Mouse (Mus musculus): ENCODE data around the gene Ecel1. TPM values are rescaled to one million over a fixed set of nuclear protein-coding genes. Genes with fewer than 3 reads are reported as not detected.

Gene Ecel1
- polyA plus RNA-seq, 1 experiment from 2014 or later: 20.2 TPM

DNA sequence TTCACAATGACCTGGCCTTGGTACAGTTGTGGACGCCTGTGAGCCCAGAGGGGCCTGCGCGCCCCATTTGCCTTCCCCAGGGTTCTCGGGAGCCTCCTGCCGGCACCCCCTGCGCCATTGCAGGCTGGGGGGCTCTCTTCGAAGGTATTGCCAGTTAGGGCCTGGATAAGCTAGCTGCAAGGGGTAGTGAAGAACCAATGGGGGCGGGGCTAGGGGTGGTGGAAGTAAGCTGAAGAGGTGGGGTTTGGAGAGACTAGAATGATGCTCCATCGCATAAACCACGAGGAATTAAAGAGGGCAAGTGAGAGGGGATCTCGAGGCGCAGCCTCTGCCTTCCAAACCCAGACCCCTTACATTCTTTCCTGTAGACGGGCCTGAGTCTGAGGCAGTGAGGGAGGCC is 29.2 kb upstream of the Ecel1 start:
- H3K4me3 ChIP-seq: 0 out of 2 replicates have a peak overlapping the region, but pooled peaks have one; percentile 49
- no peaks in the 10 kb centered on the region for H3K9me3 ChIP-seq (replicated peaks)
- peaks cover 69% of the 10 kb centered on the region for H3K27me3 ChIP-seq
- H3K4me2 ChIP-seq: no peak overlapping the region
- H3K9ac ChIP-seq: no peak overlapping the region
- no peak overlapping the region for H3K27ac ChIP-seq
- WGBS: 16% methylated on average over 13 of the region's 13 CpGs
- no peak for ATAC-seq
- no peaks in the 10 kb centered on the region for H3K36me3 ChIP-seq (ENCODE audit: poor library complexity, severe bottlenecking)
- peaks cover 27% of the 10 kb centered on the region for H3K4me1 ChIP-seq

DNA sequence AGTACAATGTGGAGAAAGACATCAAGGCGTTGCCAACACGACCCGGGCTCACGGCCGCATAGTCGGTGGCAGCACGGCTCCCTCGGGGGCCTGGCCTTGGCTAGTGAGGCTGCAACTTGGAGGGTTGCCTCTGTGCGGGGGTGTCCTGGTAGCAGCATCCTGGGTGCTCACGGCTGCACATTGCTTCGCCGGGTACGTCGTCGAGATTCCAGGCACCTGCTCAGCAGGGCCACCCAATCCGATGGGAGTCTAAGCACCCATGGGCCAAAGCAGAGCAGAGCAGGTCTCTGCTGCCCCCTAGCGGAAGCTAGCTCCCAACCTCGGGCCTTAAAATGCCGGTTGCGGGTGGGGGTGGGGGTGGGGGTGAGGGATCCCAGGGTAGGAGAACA is 28.4 kb upstream of the Ecel1 start:
- peak; percentile 57 for ATAC-seq
- Histone ChIP-seq H3K9ac (no peak overlapping the region), H3K36me3 (ENCODE audit: poor library complexity, severe bottlenecking) (no peaks in the 10 kb centered on the region), H3K27ac (no peak overlapping the region), H3K4me2 (peak overlapping the region; percentile 43), H3K27me3 (peaks cover 69% of the 10 kb centered on the region), H3K4me3 (no peak overlapping the region), H3K4me1 (peaks cover 27% of the 10 kb centered on the region), H3K9me3 (replicated peaks) (no peaks in the 10 kb centered on the region)
- 11% methylated on average over 20 of the region's 20 CpGs for WGBS

DNA sequence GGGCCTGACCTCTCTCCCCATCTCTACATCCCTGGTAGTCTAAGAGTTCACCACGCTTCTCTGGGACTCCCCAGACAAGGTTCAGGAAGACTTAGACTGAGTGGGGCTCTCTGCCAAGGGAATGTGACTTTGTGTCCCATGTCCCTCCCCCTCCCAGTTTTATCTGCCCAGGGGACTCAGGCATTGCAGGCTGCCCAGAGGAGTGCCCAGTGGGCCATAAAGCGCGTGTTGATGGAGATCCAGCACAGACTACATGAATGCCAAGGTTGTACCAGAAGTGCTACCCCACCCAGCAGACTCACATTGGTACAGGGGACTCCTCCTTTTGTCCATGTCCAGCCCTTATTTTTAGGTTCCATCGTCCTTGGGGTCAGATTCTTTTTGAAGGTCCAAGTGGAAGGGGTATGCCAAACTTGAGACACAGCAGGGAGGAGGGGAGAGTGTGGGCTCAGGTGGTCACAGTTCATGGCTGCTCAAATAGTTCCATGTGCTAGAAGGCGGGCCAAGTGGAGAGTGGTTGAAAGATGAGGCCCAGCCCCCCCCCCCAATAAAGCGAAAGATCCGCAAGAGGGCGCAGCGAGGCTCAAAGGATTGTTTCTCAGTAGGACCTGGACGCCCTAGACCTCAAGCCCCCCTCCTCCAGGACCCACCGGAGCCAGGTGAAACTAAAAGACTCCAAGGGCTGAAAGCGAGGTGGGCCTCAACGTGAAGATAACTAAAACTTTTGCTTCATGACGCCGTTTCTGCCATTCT is 27.9 kb upstream of the Ecel1 start:
- 32% methylated on average over 15 of the region's 15 CpGs for WGBS
- H3K27me3 ChIP-seq: peaks cover 65% of the 10 kb centered on the region

DNA sequence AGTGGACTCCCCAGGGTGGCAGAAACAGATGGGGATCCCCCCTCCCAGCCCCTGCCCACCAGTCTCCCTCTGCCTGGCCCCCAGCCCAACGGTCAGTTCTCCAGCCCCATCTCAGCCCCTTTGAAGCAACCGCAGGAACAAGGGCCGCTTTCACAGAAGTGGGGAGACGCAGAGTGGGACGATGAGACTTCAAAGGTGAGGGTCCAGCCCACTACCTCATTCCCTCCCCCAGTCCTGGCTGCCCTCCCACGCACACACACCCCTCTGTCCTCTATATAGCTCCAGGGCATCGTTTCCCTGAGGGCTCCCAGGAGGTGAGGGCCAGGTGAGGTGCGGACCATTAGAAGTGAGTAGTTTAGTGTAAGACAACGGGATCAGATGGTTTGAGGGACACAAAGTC is 26.7 kb upstream of the Ecel1 start, which contains the start of gene Prss56:
Prss56 (plus strand) TSS at position 301 of the 400 bp plus-strand sequence.
- H3K36me3 ChIP-seq (ENCODE audit: poor library complexity, severe bottlenecking): no peaks in the 10 kb centered on the region
- ATAC-seq: no peak
- no peak within 1 kb of the TSS for H3K9ac ChIP-seq
- no peak within 1 kb of the TSS for H3K4me3 ChIP-seq
- H3K4me2 ChIP-seq: no peak within 1 kb of the TSS
- peaks cover 27% of the 10 kb centered on the region for H3K4me1 ChIP-seq
- H3K9me3 ChIP-seq (replicated peaks): no peaks in the 10 kb centered on the region
- H3K27me3 ChIP-seq: peaks cover 57% of the 10 kb centered on the region
- no peak within 1 kb of the TSS for H3K27ac ChIP-seq
- WGBS: 55% methylated on average over 9 of the region's 9 CpGs

More for the DNA sequence above, 27.9 kb upstream of the Ecel1 start:
- H3K4me3 ChIP-seq: no peak overlapping the region
- H3K9ac ChIP-seq: no peak overlapping the region
- peak overlapping the region; percentile 43 for H3K4me2 ChIP-seq
- no peak for ATAC-seq
- H3K9me3 ChIP-seq (replicated peaks): no peaks in the 10 kb centered on the region
- H3K27ac ChIP-seq: no peak overlapping the region
- H3K4me1 ChIP-seq: peaks cover 27% of the 10 kb centered on the region
- no peaks in the 10 kb centered on the region for H3K36me3 ChIP-seq (ENCODE audit: poor library complexity, severe bottlenecking)

DNA sequence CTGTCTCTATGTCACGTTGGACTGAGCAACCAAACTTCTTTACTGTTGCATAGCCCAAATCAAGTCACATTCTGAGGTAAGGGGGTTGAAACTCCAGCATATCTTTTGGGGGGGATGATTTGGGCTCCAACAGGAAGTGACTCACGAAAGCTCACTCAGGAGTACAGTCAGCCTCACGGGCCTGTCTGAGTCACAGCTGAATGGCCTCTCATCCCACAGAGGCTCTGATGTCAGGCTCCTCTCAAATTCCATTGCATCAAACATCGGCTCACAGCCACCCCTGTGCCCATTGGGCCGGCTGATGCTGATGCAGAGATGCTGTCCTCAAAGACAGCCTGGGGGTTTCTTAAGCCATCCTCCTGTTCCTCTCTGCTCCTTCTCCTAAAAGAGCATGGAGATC is 24.6 kb upstream of the Ecel1 start:
- H3K4me3 ChIP-seq: no peak overlapping the region
- H3K27ac ChIP-seq: no peak overlapping the region
- no peak overlapping the region for H3K4me2 ChIP-seq
- H3K27me3 ChIP-seq: peaks cover 37% of the 10 kb centered on the region
- peaks cover 27% of the 10 kb centered on the region for H3K4me1 ChIP-seq
- 70% methylated on average over 5 of the region's 5 CpGs for WGBS
- no peak for ATAC-seq
- H3K9ac ChIP-seq: no peak overlapping the region
- no peaks in the 10 kb centered on the region for H3K36me3 ChIP-seq (ENCODE audit: poor library complexity, severe bottlenecking)
- no peaks in the 10 kb centered on the region for H3K9me3 ChIP-seq (replicated peaks)

DNA sequence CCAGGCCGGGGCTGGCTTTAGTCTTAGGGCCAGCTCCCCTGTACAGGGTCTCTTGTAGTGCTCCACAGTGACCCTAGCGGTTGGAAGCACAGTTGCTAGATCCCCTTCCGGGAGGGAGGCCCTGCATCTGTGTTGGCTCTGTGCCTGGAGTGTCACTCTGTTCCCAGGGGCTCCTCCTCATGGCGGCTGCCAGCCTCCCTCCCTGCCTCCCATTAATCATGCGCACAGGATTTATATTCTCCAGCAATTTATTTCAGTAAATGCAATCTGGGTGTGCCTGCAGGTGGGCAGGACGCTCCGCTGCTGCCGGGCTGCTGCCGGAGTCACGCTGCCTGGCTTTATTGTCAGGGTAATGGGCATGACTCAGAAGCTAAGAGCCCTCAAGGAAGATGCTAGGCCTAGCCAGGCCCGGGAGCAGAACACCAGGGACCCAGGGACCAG is 19.6 kb upstream of the Ecel1 start:
- no peak overlapping the region for H3K9ac ChIP-seq
- H3K27me3 ChIP-seq: peaks cover 13% of the 10 kb centered on the region; the same call in 1 of the 2 replicates
- peak overlapping the region; percentile 62; the same call in 1 of the 2 replicates for H3K27ac ChIP-seq
- peak; percentile 94 for ATAC-seq
- H3K36me3 ChIP-seq (ENCODE audit: poor library complexity, severe bottlenecking): no peaks in the 10 kb centered on the region
- peaks cover 22% of the 10 kb centered on the region for H3K4me1 ChIP-seq
- no peaks in the 10 kb centered on the region for H3K9me3 ChIP-seq (replicated peaks)
- H3K4me3 ChIP-seq: no peak overlapping the region
- peak overlapping the region; percentile 35 for H3K4me2 ChIP-seq
- 3% methylated on average over 11 of the region's 11 CpGs for WGBS

DNA sequence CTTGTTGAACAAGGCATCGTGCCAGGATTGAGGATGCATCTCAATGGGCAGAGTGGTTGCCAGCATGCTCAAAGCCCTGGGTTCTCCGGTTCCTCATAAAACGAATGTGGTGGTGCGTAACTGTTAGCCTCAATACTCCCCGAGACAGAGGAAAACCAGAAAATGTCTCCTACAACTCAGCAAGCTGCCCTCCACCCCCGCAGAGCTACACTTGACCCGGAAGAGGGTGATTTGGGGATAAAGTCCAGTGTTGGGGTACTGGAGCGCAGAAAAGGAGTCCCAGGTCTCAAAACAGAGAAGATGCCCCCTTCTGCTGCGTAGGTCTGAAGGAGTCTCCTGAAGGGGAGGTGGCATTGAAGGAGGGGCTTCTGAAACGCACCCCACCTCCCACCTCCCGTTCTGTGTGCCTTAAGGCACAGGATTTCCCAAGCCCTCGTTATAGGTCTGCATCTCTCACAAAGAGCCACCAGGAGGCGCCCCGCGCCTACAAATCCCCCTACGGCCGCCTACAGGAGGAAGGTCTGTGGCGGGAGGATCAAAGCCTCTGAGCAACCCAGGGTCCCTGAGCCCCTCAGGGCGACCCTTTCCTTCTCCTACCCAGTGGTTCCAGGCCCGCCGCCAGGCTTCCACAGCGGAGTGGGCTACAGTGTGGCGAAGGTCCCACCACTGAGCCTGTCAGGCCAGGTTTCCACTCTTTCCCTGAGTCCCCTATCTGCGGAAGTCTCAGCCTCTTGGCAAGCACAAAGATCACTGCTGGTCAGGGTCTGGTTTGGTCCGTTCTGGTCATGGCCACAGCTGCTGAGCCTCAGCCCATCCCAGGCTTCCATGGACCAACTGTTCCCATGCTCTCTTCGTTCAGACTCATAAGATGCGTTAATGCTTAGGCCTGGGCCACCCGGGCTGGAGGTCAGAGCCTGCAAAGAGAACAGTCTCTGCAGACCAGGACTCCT is 18.0 kb upstream of the Ecel1 start:
- 0 out of 2 replicates have a peak overlapping the region, but pooled peaks have one; percentile 21 for H3K9ac ChIP-seq
- H3K36me3 ChIP-seq (ENCODE audit: poor library complexity, severe bottlenecking): no peaks in the 10 kb centered on the region
- no peaks in the 10 kb centered on the region for H3K9me3 ChIP-seq (replicated peaks)
- ATAC-seq: no peak
- H3K27ac ChIP-seq: no peak overlapping the region
- no peak overlapping the region for H3K4me3 ChIP-seq
- H3K4me2 ChIP-seq: no peak overlapping the region
- peaks cover 37% of the 10 kb centered on the region for H3K4me1 ChIP-seq
- peaks cover 19% of the 10 kb centered on the region; the same call in 1 of the 2 replicates for H3K27me3 ChIP-seq
- 27% methylated on average over 28 of the region's 28 CpGs for WGBS

DNA sequence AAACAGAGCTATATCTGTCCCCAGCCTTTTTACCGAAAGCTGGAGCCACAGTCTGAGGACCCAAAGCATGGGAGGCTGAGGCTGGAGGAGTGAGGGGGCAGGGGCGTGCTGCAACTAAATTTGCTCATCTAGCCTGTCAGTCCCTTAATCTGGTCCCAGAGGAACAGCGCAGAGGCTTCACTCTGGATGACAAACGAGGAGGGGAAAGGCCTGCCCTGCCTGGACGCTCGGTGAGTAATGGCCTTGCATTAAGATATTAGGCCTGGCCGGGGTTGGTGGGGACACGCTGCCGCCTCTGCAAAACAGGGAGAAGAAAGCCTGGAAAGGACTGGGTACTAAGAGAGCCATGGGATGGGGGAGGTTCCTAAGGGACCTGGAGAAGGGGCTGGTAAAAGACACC is 16.0 kb upstream of the Ecel1 start:
- Histone ChIP-seq H3K9me3 (replicated peaks) (no peaks in the 10 kb centered on the region), H3K4me2 (no peak overlapping the region), H3K27me3 (peaks cover 21% of the 10 kb centered on the region; the same call in 1 of the 2 replicates), H3K36me3 (ENCODE audit: poor library complexity, severe bottlenecking) (no peaks in the 10 kb centered on the region), H3K27ac (no peak overlapping the region), H3K4me1 (peaks cover 45% of the 10 kb centered on the region), H3K9ac (no peak overlapping the region), H3K4me3 (no peak overlapping the region)
- WGBS: 58% methylated on average over 9 of the region's 9 CpGs
- ATAC-seq: no peak

DNA sequence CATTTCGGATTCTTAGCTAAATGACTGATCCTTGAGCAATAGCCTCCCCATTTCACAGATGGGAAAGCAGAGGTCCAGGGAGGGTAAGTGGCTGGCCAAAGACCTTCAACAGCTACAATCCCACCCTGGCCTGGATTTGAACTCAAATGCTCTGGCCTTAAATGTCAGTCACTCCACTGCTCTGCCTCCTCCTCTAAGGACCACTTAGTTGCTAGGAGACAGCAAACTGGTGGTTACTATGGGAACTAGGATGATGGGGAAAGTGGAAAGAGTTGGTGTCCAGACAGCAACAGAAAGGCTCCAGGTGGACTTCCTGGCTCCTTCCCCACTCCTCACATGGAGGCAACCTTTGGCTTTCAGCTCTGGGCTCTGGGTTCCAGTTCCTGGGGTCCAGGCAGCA is 15.0 kb upstream of the Ecel1 start:
- H3K27ac ChIP-seq: no peak overlapping the region
- WGBS: 94% methylated on average over 1 of the region's 1 CpGs
- H3K9me3 ChIP-seq (replicated peaks): no peaks in the 10 kb centered on the region
- ATAC-seq: no peak
- H3K4me1 ChIP-seq: peaks cover 41% of the 10 kb centered on the region
- H3K36me3 ChIP-seq (ENCODE audit: poor library complexity, severe bottlenecking): no peaks in the 10 kb centered on the region
- H3K27me3 ChIP-seq: peaks cover 21% of the 10 kb centered on the region; the same call in 1 of the 2 replicates
- H3K9ac ChIP-seq: no peak overlapping the region
- no peak overlapping the region for H3K4me2 ChIP-seq
- H3K4me3 ChIP-seq: no peak overlapping the region

DNA sequence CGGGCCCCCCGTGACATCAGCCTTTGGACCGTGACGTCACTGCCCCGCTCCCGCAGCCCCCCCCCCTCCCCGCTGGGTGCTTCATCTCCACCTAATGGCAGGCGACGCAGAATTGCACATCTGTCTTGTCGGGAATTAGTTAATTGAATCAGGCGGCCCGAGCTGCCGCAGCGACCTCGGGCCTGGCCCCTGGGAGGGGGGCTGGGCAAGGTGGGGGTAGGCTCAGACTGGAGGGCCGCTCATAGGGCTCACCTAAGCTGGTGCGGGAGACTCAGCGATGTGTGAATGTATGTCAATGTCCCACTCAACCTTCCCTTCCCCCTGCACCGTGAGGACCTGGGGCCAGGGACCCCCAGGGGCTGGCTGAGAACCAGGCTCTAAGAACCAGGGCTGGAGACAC is 14.1 kb upstream of the Ecel1 start:
- Histone ChIP-seq H3K27me3 (peaks cover 21% of the 10 kb centered on the region; the same call in 1 of the 2 replicates), H3K27ac (peak overlapping the region; percentile 57), H3K9ac (peak overlapping the region; percentile 5; the same call in 1 of the 2 replicates), H3K9me3 (replicated peaks) (no peaks in the 10 kb centered on the region), H3K4me2 (peak overlapping the region; percentile 29; the same call in 1 of the 2 replicates), H3K36me3 (ENCODE audit: poor library complexity, severe bottlenecking) (no peaks in the 10 kb centered on the region), H3K4me1 (peaks cover 34% of the 10 kb centered on the region), H3K4me3 (no peak overlapping the region)
- ATAC-seq: no peak
- 8% methylated on average over 19 of the region's 19 CpGs for WGBS

DNA sequence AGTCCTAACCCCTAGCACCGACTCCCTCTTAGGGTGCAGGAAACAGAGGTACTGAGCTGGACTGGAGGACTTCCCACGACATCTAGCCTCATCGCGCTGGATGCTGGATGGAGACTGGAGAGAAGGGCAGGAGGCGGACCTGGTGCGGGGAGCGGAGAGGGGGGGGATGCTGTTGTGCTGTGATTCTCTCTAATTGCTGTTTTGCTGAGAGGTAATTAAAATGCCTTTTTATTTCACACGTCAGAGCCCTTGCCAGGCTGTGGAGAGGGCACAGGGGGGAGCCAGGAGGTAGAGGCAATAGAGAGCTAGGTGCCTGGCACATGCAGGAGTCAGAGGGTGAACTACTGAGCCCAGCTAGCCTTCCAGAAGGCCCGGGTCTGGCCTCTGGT is 8.5 kb upstream of the Ecel1 start:
- H3K36me3 ChIP-seq (ENCODE audit: poor library complexity, severe bottlenecking): no peaks in the 10 kb centered on the region
- 29% methylated on average over 9 of the region's 9 CpGs for WGBS
- peak overlapping the region; percentile 10; the same call in 1 of the 2 replicates for H3K4me2 ChIP-seq
- H3K27me3 ChIP-seq: peaks cover 12% of the 10 kb centered on the region; the same call in 1 of the 2 replicates
- H3K4me3 ChIP-seq: no peak overlapping the region
- H3K9ac ChIP-seq: no peak overlapping the region
- no peaks in the 10 kb centered on the region for H3K9me3 ChIP-seq (replicated peaks)
- H3K27ac ChIP-seq: peak overlapping the region; percentile 49
- peaks cover 38% of the 10 kb centered on the region for H3K4me1 ChIP-seq
- peak; percentile 29; the same call in 1 of the 2 replicates for ATAC-seq

Measured in forebrain, embryonic 13.5 days (tissue).